Mouse (Mus musculus): ENCODE measurements around the gene Ubac2.

GRCm38 (mm10) chr14:121993616-121994015 lies 115.2 kb downstream of the Ubac2 start:
- TF ChIP-seq EP300 (optimal IDR thresholded peaks at IDR 0.05) (no peak), CTCF (IDR thresholded peaks at IDR 0.05; ENCODE audit: low read depth) (no peak)
